In genomic region chr11:100702081-100702851, GRCm38 (mm10) we compare ENCODE assay signal across 1 mouse cellular context.
TF ChIP-seq lines count a peak whose summit lies in the region.

No protein-coding gene starts in this region.

TF ChIP-seq in MEL, 35 proteins besides CTCF, POLR2A, EP300 and RAD21:
- TF ChIP-seq HCFC1 (IDR thresholded peaks at IDR 0.05; ENCODE audit: low read depth, low read length) (peak; percentile 70), ZNF384 (IDR thresholded peaks at IDR 0.05; ENCODE audit: low read depth, low read length) (peak; percentile 78), BHLHE40 (IDR thresholded peaks at IDR 0.05; ENCODE audit: borderline replicate concordance, low read depth, low read length) (no peak), JUND (IDR thresholded peaks at IDR 0.05; ENCODE audit: low read depth, low read length) (peak; percentile 60; the same call in 1 of the 2 replicates), TAL1 (IDR thresholded peaks at IDR 0.05; ENCODE audit: low read length) (no peak), MYB (IDR thresholded peaks at IDR 0.05; ENCODE audit: low read depth, low read length) (no peak), SIN3A (IDR thresholded peaks at IDR 0.05; ENCODE audit: low read length) (peak; percentile 97), MEF2A (IDR thresholded peaks at IDR 0.05; ENCODE audit: extremely low read depth, insufficient replicate concordance, low read depth, low read length, poor library complexity, severe bottlenecking) (no peak), NRF1 (IDR thresholded peaks at IDR 0.05; ENCODE audit: insufficient read depth, low read depth, low read length, poor library complexity, severe bottlenecking) (0 out of 2 replicates have a peak, but pooled peaks have one; percentile 37), USF2 (IDR thresholded peaks at IDR 0.05; ENCODE audit: borderline replicate concordance in 1 of 2, insufficient read depth in 1 of 2, low read depth in 1 of 2, low read length in 2 of 2) (no peak), MYC (IDR thresholded peaks at IDR 0.05; ENCODE audit: low read depth, low read length) (peak; percentile 100), MXI1 (IDR thresholded peaks at IDR 0.05; ENCODE audit: low read depth, low read length) (peak; percentile 93), NELFE (IDR thresholded peaks at IDR 0.05; ENCODE audit: low read depth, low read length) (no peak; the same call in none of the 2 replicates), CHD2 (IDR thresholded peaks at IDR 0.05; ENCODE audit: low read length) (no peak), ZC3H11A (IDR thresholded peaks at IDR 0.05; ENCODE audit: low read depth, low read length) (peak; percentile 96), UBTF (IDR thresholded peaks at IDR 0.05; ENCODE audit: borderline replicate concordance, insufficient read depth, low read depth, low read length) (no peak), MAFK (IDR thresholded peaks at IDR 0.05; ENCODE audit: borderline replicate concordance, low read depth, low read length) (no peak), ELF1 (IDR thresholded peaks at IDR 0.05; ENCODE audit: low read depth, low read length) (no peak), TBP (IDR thresholded peaks at IDR 0.05; ENCODE audit: low read depth, low read length) (0 out of 2 replicates have a peak, but pooled peaks have one; percentile 36), MAZ (IDR thresholded peaks at IDR 0.05; ENCODE audit: low read depth, low read length) (0 out of 2 replicates have a peak, but pooled peaks have one; percentile 50), GABPA (IDR thresholded peaks at IDR 0.05; ENCODE audit: low read depth, low read length) (no peak), POLR2AphosphoS2 (IDR thresholded peaks at IDR 0.05; ENCODE audit: low read length) (no peak), SMC3 (IDR thresholded peaks at IDR 0.05; ENCODE audit: low read depth, low read length) (peak; percentile 95), POLR2AphosphoS5 (IDR thresholded peaks at IDR 0.05; ENCODE audit: borderline replicate concordance, low read depth, low read length) (no peak), GATA1 (IDR thresholded peaks at IDR 0.05; ENCODE audit: low read depth, low read length) (no peak), MAX (IDR thresholded peaks at IDR 0.05; ENCODE audit: low read length) (peak; percentile 91), ZMIZ1 (IDR thresholded peaks at IDR 0.05; ENCODE audit: low read depth, low read length) (no peak), USF1 (IDR thresholded peaks at IDR 0.05; ENCODE audit: low read depth, low read length) (0 out of 2 replicates have a peak, but pooled peaks have one; percentile 31), ZKSCAN1 (IDR thresholded peaks at IDR 0.05; ENCODE audit: low read depth, low read length) (no peak), ETS1 (IDR thresholded peaks at IDR 0.05; ENCODE audit: low read depth, low read length) (peak; percentile 73; the same call in 1 of the 2 replicates), TCF12 (IDR thresholded peaks at IDR 0.05; ENCODE audit: low read depth, low read length) (0 out of 2 replicates have a peak, but pooled peaks have one; percentile 24), KAT2A (conservative IDR thresholded peaks at IDR 0.05; ENCODE audit: low read depth, low read length) (no peak), RCOR1 (IDR thresholded peaks at IDR 0.05; ENCODE audit: low read depth, low read length) (peak; percentile 51; the same call in 1 of the 2 replicates), CHD1 (IDR thresholded peaks at IDR 0.05; ENCODE audit: low read depth, low read length) (no peak), E2F4 (IDR thresholded peaks at IDR 0.05; ENCODE audit: borderline replicate concordance, low read depth, low read length) (0 out of 2 replicates have a peak, but pooled peaks have one; percentile 38)
